Mouse (Mus musculus) adrenal gland (tissue): ENCODE measurements at regions not wholly inside any gene's neighbourhood (a gene's known extent, or its start where the extent isn't known, plus 50 kb on each side); places are given as distances from the start of the nearest gene placed in this dataset.

Source experiments
- intact Hi-C: fragments of 180-260 bp; cut with DNase I; formaldehyde crosslinking; loops from one replicate; pipeline ENCODE4 v1.15.1; 2025

- intact Hi-C loops = no loop called here
Measured at GRCm38 (mm10) chr5:118352142-118352541, 107.1 kb downstream of the 2410131K14Rik start.

- intact Hi-C loops = no loop called here
Measured at GRCm38 (mm10) chr5:118353061-118353460, 108.0 kb downstream of the 2410131K14Rik start.

- intact Hi-C loops = no loop called here
Measured at GRCm38 (mm10) chr5:118353689-118354088, 108.7 kb downstream of the 2410131K14Rik start.

GRCm38 (mm10) chr5:118354127-118354526 is 109.1 kb downstream of the 2410131K14Rik start:
- intact Hi-C loops = no loop called here

- intact Hi-C loops = no loop called here
Measured at GRCm38 (mm10) chr5:118354871-118355270, 109.8 kb downstream of the 2410131K14Rik start.

- intact Hi-C loops = no loop called here
Measured at GRCm38 (mm10) chr5:118355287-118355686, 110.3 kb downstream of the 2410131K14Rik start.

- intact Hi-C loops = no loop called here
Measured at GRCm38 (mm10) chr5:118355691-118356337, 110.8 kb downstream of the 2410131K14Rik start.

- intact Hi-C loops = no loop called here
Measured at GRCm38 (mm10) chr5:118359646-118360373, 114.8 kb downstream of the 2410131K14Rik start.

GRCm38 (mm10) chr5:118360374-118361064 is 115.5 kb downstream of the 2410131K14Rik start:
- intact Hi-C loops = no loop called here

GRCm38 (mm10) chr5:118361133-118361852 is 116.3 kb downstream of the 2410131K14Rik start:
- intact Hi-C loops = no loop called here

- intact Hi-C loops = no loop called here
Measured at GRCm38 (mm10) chr5:118361853-118362406, 116.9 kb downstream of the 2410131K14Rik start.

GRCm38 (mm10) chr5:118362738-118363137 is 117.7 kb downstream of the 2410131K14Rik start:
- intact Hi-C loops = no loop called here

- intact Hi-C loops = no loop called here
Measured at GRCm38 (mm10) chr5:118363154-118363553, 118.1 kb downstream of the 2410131K14Rik start.

- intact Hi-C loops = no loop called here
Measured at GRCm38 (mm10) chr5:118364646-118365045, 119.6 kb downstream of the 2410131K14Rik start.

- intact Hi-C loops = no loop called here
Measured at GRCm38 (mm10) chr5:118365196-118365595, 120.2 kb downstream of the 2410131K14Rik start.

- intact Hi-C loops = no loop called here
Measured at GRCm38 (mm10) chr5:118365651-118366050, 120.6 kb downstream of the 2410131K14Rik start.

GRCm38 (mm10) chr5:118367047-118367446 is 122.0 kb downstream of the 2410131K14Rik start:
- intact Hi-C loops = no loop called here

GRCm38 (mm10) chr5:118373581-118373981 is 128.6 kb downstream of the 2410131K14Rik start:
- intact Hi-C loops = no loop called here

GRCm38 (mm10) chr5:118374968-118375367 is 129.9 kb downstream of the 2410131K14Rik start:
- intact Hi-C loops = no loop called here

- intact Hi-C loops = no loop called here
Measured at GRCm38 (mm10) chr5:118375916-118376315, 130.9 kb downstream of the 2410131K14Rik start.

- intact Hi-C loops = no loop called here
Measured at GRCm38 (mm10) chr5:118376478-118376877, 131.5 kb downstream of the 2410131K14Rik start.
